In the genomic region with DNA sequence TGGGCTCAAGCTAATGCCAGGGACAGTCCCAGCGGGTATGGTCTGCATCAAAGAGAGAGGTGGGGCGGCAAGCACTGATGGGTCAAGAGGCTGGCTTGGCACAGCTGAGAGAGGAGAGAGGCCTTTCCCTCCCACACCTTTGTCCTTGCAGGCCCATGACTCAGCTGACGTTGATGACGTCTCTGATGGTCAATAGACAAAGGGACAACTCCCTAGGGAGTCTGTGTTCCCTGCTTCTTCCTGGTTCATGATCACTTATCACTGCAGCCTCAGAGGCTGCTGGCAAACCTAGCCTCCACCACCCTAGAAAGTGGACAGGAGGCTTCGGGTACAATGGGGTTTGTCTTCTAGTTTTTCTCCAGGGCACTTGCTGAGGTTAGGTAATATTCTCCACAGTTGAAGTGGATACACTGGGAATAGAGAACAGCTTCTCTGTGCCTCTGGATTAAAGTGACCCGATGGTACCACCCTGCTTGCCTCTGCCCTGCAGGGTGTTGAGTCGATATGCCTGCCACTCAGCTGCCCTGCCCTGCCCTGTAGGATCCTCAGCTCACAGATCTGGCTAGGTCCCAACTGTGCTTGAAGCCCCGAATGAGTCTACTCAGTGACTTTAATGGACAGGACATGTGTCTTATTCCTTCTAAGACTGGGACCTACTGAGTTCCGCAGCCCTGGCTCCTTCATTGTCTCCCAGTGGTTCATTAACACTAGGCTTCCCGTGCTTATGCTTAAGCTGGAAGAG, we compare ENCODE assay signal across 18 mouse cellular contexts. TPM values are rescaled to one million over a fixed set of nuclear protein-coding genes. Genes with fewer than 3 reads are reported as not detected.
DNase-seq lines count a peak whose midpoint lies in the region; ATAC-seq and TF ChIP-seq lines count a peak whose summit lies in the region.
"Had no signal": no experiment of that assay in that cellular context is flagged by ENCODE, and none has a peak within 500 bp of the region (broad histone marks: within the 10 kb centered on the region; RNA-seq: fewer than 3 reads in every experiment).

No protein-coding gene starts in this region.

- ATAC-seq in intestine, postnatal 0 days: peak; percentile 57
- no peak for ATAC-seq in inflammation-experienced regulatory T-cells, adult 6 months
- ATAC-seq: activated CD4-positive, CD25-positive, alpha-beta regulatory T cell, adult 4 months; forebrain, embryonic 13.5 days; hindbrain, postnatal 0 days had no signal

- no peak overlapping the region for H3K9ac ChIP-seq in intestine, postnatal 0 days (ENCODE audit: low read depth, low read length)
- H3K9ac ChIP-seq: forebrain, embryonic 13.5 days; limb, embryonic 15.5 days had no signal

- H3K27me3 ChIP-seq in intestine, postnatal 0 days (replicated peaks; ENCODE audit: control insufficient read depth, insufficient read depth, low read length): no peaks in the 10 kb centered on the region
- H3K27me3 ChIP-seq: forebrain, embryonic 13.5 days; limb, embryonic 15.5 days had no signal

- H3K4me1 ChIP-seq in intestine, postnatal 0 days (replicated peaks; ENCODE audit: control insufficient read depth, insufficient read depth, low read length): no peaks in the 10 kb centered on the region; the same call in 1 of the 2 replicates

- DNase-seq in gastrocnemius, adult 2 months: no peak
- no peak for DNase-seq in gastrocnemius, adult 18-20 months (ENCODE audit: low spot score)
- DNase-seq in kidney, postnatal 25 days: peak; percentile 35 to 69
- no peak for DNase-seq in kidney, postnatal 14 days
- peak; percentile 85 for DNase-seq in adrenal gland, adult 2 months
- no peak for DNase-seq in cerebellum, postnatal 25 days
- DNase-seq: cerebellum, adult 11-12 months; thymus, postnatal 36 days had no signal

- no peak for TF ChIP-seq CTCF in gastrocnemius, adult 2 months (IDR thresholded peaks at IDR 0.05)
- no peak for TF ChIP-seq CTCF in intestine, postnatal 0 days (IDR thresholded peaks at IDR 0.05; ENCODE audit: low read depth)

- intact Hi-C loops in gastrocnemius, adult 2 months (cut with DNase I): no loop called here

- H3K9me3 ChIP-seq in intestine, postnatal 0 days (ENCODE audit: control insufficient read depth): no peaks in the 10 kb centered on the region
- H3K9me3 ChIP-seq: forebrain, embryonic 13.5 days; limb, embryonic 15.5 days had no signal

- 65% methylated on average over 10 of the region's 10 CpGs for WGBS in intestine, postnatal 0 days

- H3K36me3 ChIP-seq in intestine, postnatal 0 days (ENCODE audit: control insufficient read depth, insufficient read depth): no peaks in the 10 kb centered on the region
- H3K36me3 ChIP-seq: limb, embryonic 15.5 days had no signal

- no peak overlapping the region for H3K4me2 ChIP-seq in intestine, postnatal 0 days (replicated peaks; ENCODE audit: low read depth)
- H3K4me2 ChIP-seq: forebrain, embryonic 13.5 days; limb, embryonic 15.5 days; midbrain, embryonic 11.5 days had no signal

- H3K27ac ChIP-seq in gastrocnemius, adult 2 months: peak overlapping the region; percentile 71
- no peak overlapping the region; the same call in 1 of the 2 replicates for H3K27ac ChIP-seq in intestine, postnatal 0 days (ENCODE audit: low read depth, low read length)
- H3K27ac ChIP-seq: forebrain, embryonic 13.5 days; hindbrain, postnatal 0 days; left cerebral cortex, adult 2 months; limb, embryonic 15.5 days had no signal

- H3K4me3 ChIP-seq in gastrocnemius, adult 2 months: no peak overlapping the region
- H3K4me3 ChIP-seq in intestine, postnatal 0 days (ENCODE audit: low read depth, low read length): no peak overlapping the region
- H3K4me3 ChIP-seq: forebrain, embryonic 13.5 days; left cerebral cortex, adult 2 months; limb, embryonic 15.5 days had no signal

RNA-seq across cellular contexts. Expression of a gene that starts 7.1 kb away (rescaled TPM):
- total RNA-seq in gastrocnemius, adult 2 months (2021): under 1 TPM; 0.59 to 0.99 TPM
- total RNA-seq in gastrocnemius, adult 18-20 months (2021): 1 to 10 TPM in 1 of 2 experiments, under 1 TPM in 1; 0.93 to 1.3 TPM
- total RNA-seq in adrenal gland, adult 2 months (2021): under 1 TPM; 0.23 to 0.24 TPM
- polyA plus RNA-seq in adrenal gland, adult 2 months (2012; rRNA removed): 0.25 and 0.49 TPM in 2 replicates
- polyA plus RNA-seq in intestine, postnatal 0 days (2015; fragmentation: Nextera tagmentation; extraction: Ambion mirVana): 0.12 and 0.16 TPM in 2 replicates
- not detected for polyA plus RNA-seq in inflammation-experienced regulatory T-cells, adult 6 months (2017; shearing (Covaris generic))
- total RNA-seq: ES-E14; hindbrain, postnatal 0 days had no signal
- polyA plus RNA-seq: activated CD4-positive, CD25-positive, alpha-beta regulatory T cell, adult 4 months; lung, embryonic 16.5 days had no signal

RNA-seq across cellular contexts. Expression of a gene that starts 15.6 kb away (rescaled TPM):
- total RNA-seq in gastrocnemius, adult 2 months (2021): 1 to 10 TPM; 6.8 to 9.7 TPM
- total RNA-seq in gastrocnemius, adult 18-20 months (2021): 10 to 100 TPM in 1 of 2 experiments, 1 to 10 TPM in 1; 9.2 to 14.3 TPM
- total RNA-seq in adrenal gland, adult 2 months (2021): 10 to 100 TPM; 32.2 to 56.3 TPM
- polyA plus RNA-seq in adrenal gland, adult 2 months (2012; rRNA removed): 38.9 and 41.9 TPM in 2 replicates
- polyA plus RNA-seq in intestine, postnatal 0 days (2015; fragmentation: Nextera tagmentation; extraction: Ambion mirVana): 25.2 and 28.5 TPM in 2 replicates
- polyA plus RNA-seq in inflammation-experienced regulatory T-cells, adult 6 months (2017; shearing (Covaris generic)): 100 to 1,000 TPM; 499 to 613 (median 536) TPM

Comparison
In these comparisons a context has a peak if more than half of its experiments do, and no peak if none do; other contexts are left out.
1. DNase-seq: peak in kidney, postnatal 25 days (2 of 2) and adrenal gland, adult 2 months (single experiment); none in gastrocnemius, adult 2 months (single experiment), gastrocnemius, adult 18-20 months (single experiment), kidney, postnatal 14 days (single experiment) and cerebellum, postnatal 25 days (0 of 2).